Mouse (Mus musculus): ENCODE measurements around the gene Gprc5c. TPM values are rescaled to one million over a fixed set of nuclear protein-coding genes. Genes with fewer than 3 reads are reported as not detected.
A peak's percentile ranks its signal among the peaks of the same experiment; 100 is the strongest.

The Gprc5c gene
- total RNA-seq, 2 experiments from 2014 or later: 5.1 to 7.5 TPM

- no peak for DNase-seq
These were observed 17.3 kb downstream of the Gprc5c start for GRCm38 (mm10) chr11:114868280-114868679.

GRCm38 (mm10) chr11:114869787-114870186, 18.8 kb downstream of the Gprc5c start:
- DNase-seq: no peak

GRCm38 (mm10) chr11:114871540-114871939, 20.6 kb downstream of the Gprc5c start:
- DNase-seq: no peak

- DNase-seq: no peak
These were observed 22.3 kb downstream of the Gprc5c start for GRCm38 (mm10) chr11:114873022-114873817.

- DNase-seq: no peak
These were observed 23.5 kb downstream of the Gprc5c start for GRCm38 (mm10) chr11:114874226-114875145.

- DNase-seq: no peak
These were observed 24.4 kb downstream of the Gprc5c start for GRCm38 (mm10) chr11:114875301-114875801.

- DNase-seq: no peak
These were observed 25.2 kb downstream of the Gprc5c start for GRCm38 (mm10) chr11:114876176-114876575.

- no peak for DNase-seq
These were observed 25.7 kb downstream of the Gprc5c start for GRCm38 (mm10) chr11:114876621-114877020.

- DNase-seq: peak; percentile 57 to 68
These were observed 26.2 kb downstream of the Gprc5c start for GRCm38 (mm10) chr11:114877145-114877544.

GRCm38 (mm10) chr11:114879666-114880065, 28.7 kb downstream of the Gprc5c start:
- DNase-seq: peak; percentile 49 to 76

GRCm38 (mm10) chr11:114880185-114880584, 29.2 kb downstream of the Gprc5c start:
- no peak for DNase-seq

GRCm38 (mm10) chr11:114880589-114880988, 29.6 kb downstream of the Gprc5c start:
- peak in 1 of 2 experiments; percentile 79 for DNase-seq

- DNase-seq: no peak
These were observed 32.4 kb downstream of the Gprc5c start for GRCm38 (mm10) chr11:114883251-114883789.

GRCm38 (mm10) chr11:114884380-114885100, 33.6 kb downstream of the Gprc5c start:
- peak in 1 of 2 experiments; percentile 45 for DNase-seq

- DNase-seq: peak; percentile 38 to 66
These were observed 39.1 kb downstream of the Gprc5c start, which contains the start of gene Cd300a for GRCm38 (mm10) chr11:114889991-114890518. TSS of gene Cd300a (plus strand) at chr11:114890041.

GRCm38 (mm10) chr11:114890542-114890941, 39.6 kb downstream of the Gprc5c start:
- DNase-seq: no peak

- DNase-seq: no peak
These were observed 45.1 kb downstream of the Gprc5c start for GRCm38 (mm10) chr11:114896085-114896484.

- DNase-seq: peak; percentile 41 to 87
These were observed 47.1 kb downstream of the Gprc5c start for GRCm38 (mm10) chr11:114898026-114898425.

GRCm38 (mm10) chr11:114903224-114903623, 52.3 kb downstream of the Gprc5c start:
- no peak for DNase-seq

GRCm38 (mm10) chr11:114907567-114907966, 56.6 kb downstream of the Gprc5c start:
- DNase-seq: peak in 1 of 2 experiments; percentile 56

GRCm38 (mm10) chr11:114908086-114908485, 57.1 kb downstream of the Gprc5c start:
- DNase-seq: no peak

Measured in heart, adult 18-20 months (tissue).